Mouse (Mus musculus): ENCODE results near the gene Stk17b.

DNA sequence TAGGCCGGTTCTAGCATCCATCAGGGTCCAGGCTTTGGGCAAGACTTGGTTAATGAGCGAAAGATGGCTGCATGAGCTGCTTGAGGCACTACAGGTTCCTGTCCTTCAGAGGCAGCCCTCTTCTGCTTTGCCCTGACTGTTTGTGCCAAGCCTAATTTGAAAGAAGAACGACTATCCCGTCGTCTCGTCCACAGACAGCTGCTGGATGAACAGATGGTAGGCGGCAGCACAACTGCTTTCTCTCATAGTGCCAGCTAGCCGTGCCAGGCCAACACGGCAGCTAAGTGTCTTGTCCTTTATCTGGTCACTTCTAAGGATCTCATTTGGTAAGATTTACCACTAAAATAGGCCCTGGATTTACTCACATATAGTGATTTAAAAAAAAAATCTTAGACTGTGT lies 44.1 kb upstream of the Stk17b start:
- TF ChIP-seq CTCF (conservative IDR thresholded peaks at IDR 0.05; ENCODE audit: low read length) (no peak), NANOG (IDR thresholded peaks at IDR 0.05; ENCODE audit: borderline replicate concordance, low read length) (no peak)

Data from E14TG2a.4 (cell line).